Mouse (Mus musculus): ENCODE measurements around the gene Timp2. TPM values are rescaled to one million over a fixed set of nuclear protein-coding genes. Genes with fewer than 3 reads are reported as not detected.

Timp2 gene
- total RNA-seq, 2 experiments from 2014 or later = 266 to 270 TPM

Other genes with a start within 250 kb of the Timp2 start
- under 1 TPM; 0.05 to 0.36 TPM for gene Dnah17, start 225.1 kb downstream of the Timp2 start, total RNA-seq (2021)
- gene Cyth1, start 107.1 kb downstream of the Timp2 start, total RNA-seq (2021) = 10 to 100 TPM; 72.0 to 75.0 TPM
- 10 to 100 TPM; 22.9 to 26.0 TPM for gene Usp36, start 65.5 kb downstream of the Timp2 start, total RNA-seq (2021)
- gene Cep295nl, start 13.2 kb downstream of the Timp2 start, total RNA-seq (2021) = 1 to 10 TPM; 1.0 to 1.6 TPM
- 10 to 100 TPM; 11.1 to 14.4 TPM for gene Lgals3bp, start 46.4 kb upstream of the Timp2 start, total RNA-seq (2021)
- gene Cant1, start 63.3 kb upstream of the Timp2 start, total RNA-seq (2021) = 10 to 100 TPM; 37.0 to 40.6 TPM
- 1 to 10 TPM; 3.9 to 5.3 TPM for gene C1qtnf1, start 72.5 kb upstream of the Timp2 start, total RNA-seq (2021)
- gene Engase, start 121.1 kb upstream of the Timp2 start, total RNA-seq (2021) = 10 to 100 TPM; 14.7 to 18.4 TPM